Mouse (Mus musculus) kidney, adult 2 months (tissue): ENCODE results near the gene Psg16.

Source experiments
- CTCF ChIP-seq: fragments of 200-500 bp; conservative IDR thresholded peaks from 2 replicates; pipeline ENCODE4 v1.5.1; 2011; ENCODE audit warnings: low read depth, mild to moderate bottlenecking, control low read depth, low read length, moderate library complexity, mixed read lengths; ENCODE audit not compliant: insufficient read depth, insufficient read length
- POLR2A ChIP-seq: fragments of 200-500 bp; IDR thresholded peaks from one replicate; pipeline ENCODE4 v1.6.1; 2011; ENCODE audit warnings: low read depth, low read length, control low read depth

GRCm38 (mm10) chr7:17060031-17060781 lies 13.6 kb upstream of the Psg16 start:
- TF ChIP-seq CTCF (no peak), POLR2A (peak; percentile 65)
